Mouse (Mus musculus): ENCODE measurements around the gene Lta. TPM values are rescaled to one million over a fixed set of nuclear protein-coding genes. Genes with fewer than 3 reads are reported as not detected.

The Lta gene
- total and polyA plus RNA-seq, 2 experiments from 2014 or later: 0.80 TPM; not detected in 1

GRCm38 (mm10) chr17:35250348-35251120, 45.4 kb upstream of the Lta start:
- no peaks in the 10 kb centered on the region for H3K4me1 ChIP-seq (ENCODE audit: insufficient read depth)
- H3K27me3 ChIP-seq (ENCODE audit: insufficient read depth, low read length): no peaks in the 10 kb centered on the region
- H3K4me2 ChIP-seq (ENCODE audit: low read depth): no peak overlapping the region
- peaks cover 87% of the 10 kb centered on the region for H3K36me3 ChIP-seq (ENCODE audit: insufficient read depth)
- H3K4me3 ChIP-seq (ENCODE audit: low read depth, low read length): no peak overlapping the region
- no peaks in the 10 kb centered on the region for H3K9me3 ChIP-seq (ENCODE audit: low read length)
- DNase-seq: no peak
- 93% methylated on average over 3 of the region's 3 CpGs for WGBS
- no peak for ATAC-seq
- no peak for TF ChIP-seq CTCF (IDR thresholded peaks at IDR 0.05; ENCODE audit: low read depth)
- no peak overlapping the region for H3K9ac ChIP-seq
- no peak overlapping the region for H3K27ac ChIP-seq (ENCODE audit: low read depth, low read length)

GRCm38 (mm10) chr17:35249451-35250197, 44.5 kb upstream of the Lta start:
- Histone ChIP-seq H3K36me3 (ENCODE audit: insufficient read depth) (peaks cover 96% of the 10 kb centered on the region), H3K4me2 (ENCODE audit: low read depth) (no peak overlapping the region), H3K4me3 (ENCODE audit: low read depth, low read length) (no peak overlapping the region), H3K9me3 (ENCODE audit: low read length) (no peaks in the 10 kb centered on the region), H3K4me1 (ENCODE audit: insufficient read depth) (no peaks in the 10 kb centered on the region; the same call in 1 of the 2 replicates), H3K27ac (ENCODE audit: low read depth, low read length) (no peak overlapping the region), H3K9ac (no peak overlapping the region), H3K27me3 (ENCODE audit: insufficient read depth, low read length) (no peaks in the 10 kb centered on the region)
- ATAC-seq (no peak), DNase-seq (no peak)
- no peak for TF ChIP-seq CTCF (IDR thresholded peaks at IDR 0.05; ENCODE audit: low read depth)
- WGBS: 83% methylated on average over 19 of the region's 19 CpGs

- DNase-seq (no peak), ATAC-seq (no peak)
- Histone ChIP-seq H3K27me3 (ENCODE audit: insufficient read depth, low read length) (no peaks in the 10 kb centered on the region), H3K4me2 (ENCODE audit: low read depth) (no peak overlapping the region), H3K9ac (no peak overlapping the region), H3K4me1 (ENCODE audit: insufficient read depth) (no peaks in the 10 kb centered on the region; the same call in 1 of the 2 replicates), H3K27ac (ENCODE audit: low read depth, low read length) (no peak overlapping the region), H3K9me3 (ENCODE audit: low read length) (no peaks in the 10 kb centered on the region), H3K36me3 (ENCODE audit: insufficient read depth) (peaks cover 97% of the 10 kb centered on the region), H3K4me3 (ENCODE audit: low read depth, low read length) (no peak overlapping the region)
- TF ChIP-seq CTCF (IDR thresholded peaks at IDR 0.05; ENCODE audit: low read depth): no peak
- 87% methylated on average over 14 of the region's 14 CpGs for WGBS
These were observed 43.8 kb upstream of the Lta start for GRCm38 (mm10) chr17:35248986-35249385.

- DNase-seq: no peak
- no peak overlapping the region for H3K27ac ChIP-seq (ENCODE audit: low read depth, low read length)
- TF ChIP-seq CTCF (IDR thresholded peaks at IDR 0.05; ENCODE audit: low read depth): no peak
- H3K4me3 ChIP-seq (ENCODE audit: low read depth, low read length): no peak overlapping the region
- peaks cover 80% of the 10 kb centered on the region for H3K36me3 ChIP-seq (ENCODE audit: insufficient read depth)
- no peak for ATAC-seq
- H3K9me3 ChIP-seq (ENCODE audit: low read length): no peaks in the 10 kb centered on the region
- 80% methylated on average over 7 of the region's 7 CpGs for WGBS
- no peaks in the 10 kb centered on the region for H3K27me3 ChIP-seq (ENCODE audit: insufficient read depth, low read length)
- no peaks in the 10 kb centered on the region; the same call in none of the 2 replicates for H3K4me1 ChIP-seq (ENCODE audit: insufficient read depth)
- no peak overlapping the region for H3K4me2 ChIP-seq (ENCODE audit: low read depth)
- no peak overlapping the region for H3K9ac ChIP-seq
These were observed 42.0 kb upstream of the Lta start for GRCm38 (mm10) chr17:35247144-35247543.

- H3K9me3 ChIP-seq (ENCODE audit: low read length): no peaks in the 10 kb centered on the region
- DNase-seq (no peak), ATAC-seq (no peak)
- peak; percentile 71 for TF ChIP-seq CTCF (IDR thresholded peaks at IDR 0.05; ENCODE audit: low read depth)
- WGBS: 73% methylated on average over 15 of the region's 15 CpGs
- no peak overlapping the region for H3K27ac ChIP-seq (ENCODE audit: low read depth, low read length)
- H3K27me3 ChIP-seq (ENCODE audit: insufficient read depth, low read length): no peaks in the 10 kb centered on the region
- peaks cover 71% of the 10 kb centered on the region for H3K36me3 ChIP-seq (ENCODE audit: insufficient read depth)
- no peak overlapping the region for H3K4me3 ChIP-seq (ENCODE audit: low read depth, low read length)
- H3K4me1 ChIP-seq (ENCODE audit: insufficient read depth): no peaks in the 10 kb centered on the region; the same call in none of the 2 replicates
- H3K9ac ChIP-seq: no peak overlapping the region
- no peak overlapping the region; the same call in 1 of the 2 replicates for H3K4me2 ChIP-seq (ENCODE audit: low read depth)
These were observed 40.8 kb upstream of the Lta start for GRCm38 (mm10) chr17:35245731-35246623.

- 72% methylated on average over 2 of the region's 2 CpGs for WGBS
- DNase-seq: no peak
- H3K4me3 ChIP-seq (ENCODE audit: low read depth, low read length): peak overlapping the region; percentile 6; the same call in 1 of the 2 replicates
- H3K4me2 ChIP-seq (ENCODE audit: low read depth): peak overlapping the region; percentile 83; the same call in 1 of the 2 replicates
- ATAC-seq: no peak
- H3K36me3 ChIP-seq (ENCODE audit: insufficient read depth): peaks cover 61% of the 10 kb centered on the region
- H3K9me3 ChIP-seq (ENCODE audit: low read length): no peaks in the 10 kb centered on the region
- peaks cover 5% of the 10 kb centered on the region for H3K4me1 ChIP-seq (ENCODE audit: insufficient read depth)
- no peak overlapping the region for H3K9ac ChIP-seq
- no peak overlapping the region for H3K27ac ChIP-seq (ENCODE audit: low read depth, low read length)
- no peaks in the 10 kb centered on the region for H3K27me3 ChIP-seq (ENCODE audit: insufficient read depth, low read length)
- no peak for TF ChIP-seq CTCF (IDR thresholded peaks at IDR 0.05; ENCODE audit: low read depth)
These were observed 39.8 kb upstream of the Lta start for GRCm38 (mm10) chr17:35244999-35245398.

Data from forebrain, postnatal 0 days (tissue).